Comparison of ENCODE assay signal across 16 mouse cellular contexts in genomic region chr5:77374945-77375344, GRCm38 (mm10). TPM values are rescaled to one million over a fixed set of nuclear protein-coding genes. Genes with fewer than 3 reads are reported as not detected.
DNase-seq lines count a peak whose midpoint lies in the region; ATAC-seq and TF ChIP-seq lines count a peak whose summit lies in the region.
"Had no signal": no experiment of that assay in that cellular context is flagged by ENCODE, and none has a peak within 500 bp of the region (broad histone marks: within the 10 kb centered on the region; RNA-seq: fewer than 3 reads in every experiment).

No protein-coding gene starts in this region.

- ATAC-seq in heart, embryonic 14.5 days (ENCODE audit: insufficient number of reproducible peaks, insufficient read depth, low FRiP score, low read depth): peak; percentile 47; the same call in 1 of the 2 replicates
- peak; percentile 61 for ATAC-seq in heart, postnatal 0 days (ENCODE audit: insufficient read depth, low read depth)
- ATAC-seq: forebrain, embryonic 13.5 days had no signal

- no peak overlapping the region for H3K9ac ChIP-seq in heart, embryonic 14.5 days (ENCODE audit: low read length)
- H3K9ac ChIP-seq in heart, postnatal 0 days (replicated peaks; ENCODE audit: low read depth, low read length): no peak overlapping the region
- H3K9ac ChIP-seq: embryonic facial prominence, embryonic 15.5 days; forebrain, embryonic 13.5 days; lung, embryonic 14.5 days; neural tube, embryonic 13.5 days had no signal

- peaks cover 6 to 8% of the 10 kb centered on the region in 2 experiments; a peak in 3 of 4 replicates for H3K4me1 ChIP-seq in heart, embryonic 14.5 days (ENCODE audit: control insufficient read depth in 2 of 2, insufficient read depth in 2 of 2, low read length in 2 of 2)
- peaks cover 7% of the 10 kb centered on the region; the same call in 1 of the 2 replicates for H3K4me1 ChIP-seq in heart, postnatal 0 days (ENCODE audit: control insufficient read depth, insufficient read depth)
- H3K4me1 ChIP-seq: embryonic facial prominence, embryonic 15.5 days; forebrain, embryonic 13.5 days had no signal

- no peak overlapping the region for H3K4me3 ChIP-seq in heart, embryonic 14.5 days (ENCODE audit: control insufficient read depth in 1 of 2, insufficient read depth in 1 of 2, low read depth in 1 of 2, low read length in 2 of 2)
- no peak overlapping the region for H3K4me3 ChIP-seq in heart, postnatal 0 days (ENCODE audit: low read depth, low read length)
- no peak overlapping the region for H3K4me3 ChIP-seq in layer of hippocampus, adult 2 months
- H3K4me3 ChIP-seq: embryonic facial prominence, embryonic 15.5 days; forebrain, embryonic 13.5 days; megakaryocyte, embryonic 14.5 days; neural tube, embryonic 13.5 days had no signal

- H3K27ac ChIP-seq in heart, embryonic 14.5 days (replicated peaks in 1 of 2; ENCODE audit: control insufficient read depth in 1 of 2, insufficient read depth in 1 of 2, low read depth in 2 of 2, low read length in 2 of 2): peak overlapping the region; percentile 45 to 61; a peak in 2 of 4 replicates
- peak overlapping the region; percentile 47 for H3K27ac ChIP-seq in heart, postnatal 0 days (ENCODE audit: low read depth)
- H3K27ac ChIP-seq in layer of hippocampus, adult 2 months: no peak overlapping the region
- H3K27ac ChIP-seq: embryonic facial prominence, embryonic 15.5 days; forebrain, embryonic 13.5 days; neural tube, embryonic 13.5 days had no signal

- H3K36me3 ChIP-seq in heart, embryonic 14.5 days (ENCODE audit: control insufficient read depth, insufficient read depth, low read length): no peaks in the 10 kb centered on the region
- H3K36me3 ChIP-seq in heart, postnatal 0 days (replicated peaks; ENCODE audit: control insufficient read depth, insufficient read depth, low read length): no peaks in the 10 kb centered on the region
- H3K36me3 ChIP-seq: embryonic facial prominence, embryonic 15.5 days; neural tube, embryonic 13.5 days had no signal

- no peak for TF ChIP-seq CTCF in heart, postnatal 0 days (IDR thresholded peaks at IDR 0.05; ENCODE audit: low read depth)
- no peak for TF ChIP-seq CTCF in layer of hippocampus, adult 2 months (conservative IDR thresholded peaks at IDR 0.05)

- no peak overlapping the region for H3K4me2 ChIP-seq in heart, embryonic 14.5 days (ENCODE audit: low read length)
- no peak overlapping the region for H3K4me2 ChIP-seq in heart, postnatal 0 days (ENCODE audit: low read depth, low read length)
- H3K4me2 ChIP-seq: embryonic facial prominence, embryonic 15.5 days; forebrain, embryonic 13.5 days; lung, embryonic 14.5 days; neural tube, embryonic 13.5 days had no signal

- no peaks in the 10 kb centered on the region for H3K27me3 ChIP-seq in heart, embryonic 14.5 days (ENCODE audit: control insufficient read depth, insufficient read depth, low read length)
- no peaks in the 10 kb centered on the region for H3K27me3 ChIP-seq in heart, postnatal 0 days (ENCODE audit: control insufficient read depth, insufficient read depth, low read length)
- H3K27me3 ChIP-seq: embryonic facial prominence, embryonic 15.5 days; forebrain, embryonic 13.5 days; neural tube, embryonic 13.5 days had no signal

- WGBS in heart, embryonic 14.5 days: 14% methylated on average over 3 of the region's 3 CpGs
- WGBS in heart, postnatal 0 days: 10% methylated on average over 3 of the region's 3 CpGs

- no peak for DNase-seq in heart, adult 18-20 months
- DNase-seq in 416B (ENCODE audit: low read depth): peak; percentile 82
- peak; percentile 45 for DNase-seq in Muller cell, postnatal 12 days (ENCODE audit: inconsistent ontology term)
- DNase-seq in heart, postnatal 0 days (ENCODE audit: low spot score): peak; percentile 62
- no peak for DNase-seq in layer of hippocampus, adult 2 months (ENCODE audit: low spot score in 2 of 2)
- no peak for DNase-seq in adrenal gland, postnatal 10 days
- DNase-seq: adrenal gland, adult 8-10 months; cerebellum, adult 9-10 months; layer of hippocampus, adult 9-11 months; lung, embryonic 14.5 days; right cerebral cortex, postnatal 4 days had no signal

- no peaks in the 10 kb centered on the region for H3K9me3 ChIP-seq in heart, embryonic 14.5 days (ENCODE audit: control insufficient read depth, low read length)
- no peaks in the 10 kb centered on the region for H3K9me3 ChIP-seq in heart, postnatal 0 days (replicated peaks; ENCODE audit: control insufficient read depth, low read length)
- H3K9me3 ChIP-seq: embryonic facial prominence, embryonic 15.5 days; forebrain, embryonic 13.5 days; megakaryocyte, embryonic 14.5 days; neural tube, embryonic 13.5 days had no signal

- TF ChIP-seq EP300 in heart, postnatal 0 days (IDR thresholded peaks at IDR 0.05; ENCODE audit: low read depth): no peak

RNA-seq across cellular contexts. Expression of gene Igfbp7, which starts 32.9 kb away (rescaled TPM):
- polyA plus RNA-seq in heart, embryonic 14.5 days (2014; fragmentation: Nextera tagmentation; extraction: Ambion mirVana): 49.8 and 51.8 TPM in 2 replicates
- 100 to 1,000 TPM; 167 to 176 TPM for total RNA-seq in heart, adult 18-20 months (2021)
- 106 and 151 TPM in 2 replicates for total RNA-seq in heart, postnatal 0 days (2014; rRNA removed; ENCODE audit: low replicate concordance)
- 218 and 230 TPM in 2 replicates for polyA plus RNA-seq in heart, postnatal 0 days (2015; fragmentation: Nextera tagmentation; extraction: Ambion mirVana)
- total RNA-seq in layer of hippocampus, adult 2 months (2021): 10 to 100 TPM; 22.4 to 26.5 TPM
- total RNA-seq in adrenal gland, postnatal 10 days (2021): 100 to 1,000 TPM; 664 to 746 TPM

Comparison
In these comparisons a context has a peak if more than half of its experiments do, and no peak if none do; other contexts are left out.
1. DNase-seq: peak in 416B (single experiment), Muller cell, postnatal 12 days (single experiment) and heart, postnatal 0 days (single experiment); none in heart, adult 18-20 months (0 of 2), layer of hippocampus, adult 2 months (0 of 2) and adrenal gland, postnatal 10 days (single experiment).